Mouse (Mus musculus) intestine, embryonic 14.5 days (tissue): ENCODE measurements around the gene Pacsin2. TPM values are rescaled to one million over a fixed set of nuclear protein-coding genes. Genes with fewer than 3 reads are reported as not detected.
A peak's percentile ranks its signal among the peaks of the same experiment; 100 is the strongest.

ENCODE experiments used
- ATAC-seq: fragments of 200-750 bp; cut with Nextera tagmentation; replicated peaks from 2 replicates; pipeline ENCODE4 v1.8.0; 2017; ENCODE audit warnings: low read depth, moderate number of reproducible peaks, moderate TSS enrichment, moderate library complexity; ENCODE audit not compliant: low FRiP score, low TSS enrichment
- DNase-seq: peaks from one replicate; pipeline ENCODE4 v3.0.0-alpha.2; 2018; ENCODE audit warnings: low spot score
- H3K27ac ChIP-seq: fragments of 300-500 bp; sonication (generic); 2 replicates; pipeline ENCODE4 v1.5.1; 2014; ENCODE audit warnings: low read depth, mild to moderate bottlenecking, control low read depth
- H3K27me3 ChIP-seq: fragments of 300-500 bp; sonication (generic); replicated peaks from 2 replicates; pipeline ENCODE4 v1.6.1; 2014; ENCODE audit warnings: low read length, control low read depth; ENCODE audit not compliant: control insufficient read depth, insufficient read depth
- H3K36me3 ChIP-seq: fragments of 300-500 bp; sonication (generic); 2 replicates; pipeline ENCODE4 v1.6.1; 2014; ENCODE audit warnings: low read length, control low read depth; ENCODE audit not compliant: control insufficient read depth, insufficient read depth
- H3K4me1 ChIP-seq: fragments of 300-500 bp; sonication (generic); replicated peaks from 2 replicates; pipeline ENCODE4 v1.6.1; 2014; ENCODE audit warnings: low read length, control low read depth, mixed read lengths; ENCODE audit not compliant: control insufficient read depth, insufficient read depth
- H3K4me2 ChIP-seq: fragments of 300-500 bp; sonication (generic); 2 replicates; pipeline ENCODE4 v1.6.1; 2014; ENCODE audit warnings: low read length
- H3K4me3 ChIP-seq: fragments of 300-500 bp; sonication (generic); 2 replicates; pipeline ENCODE4 v1.5.1; 2014; ENCODE audit warnings: low read depth, low read length, control low read depth, mixed read lengths
- H3K9ac ChIP-seq: fragments of 300-500 bp; sonication (generic); 2 replicates; pipeline ENCODE4 v1.6.1; 2014; ENCODE audit warnings: mild to moderate bottlenecking, low read length
- H3K9me3 ChIP-seq: fragments of 300-500 bp; sonication (generic); 2 replicates; pipeline ENCODE4 v1.6.1; 2016; ENCODE audit warnings: low read length, control low read depth; ENCODE audit not compliant: control insufficient read depth
- WGBS: fragments of 180-500 bp; shearing (Covaris S2); extraction: QIAGEN DNeasy Blood & Tissue Kit; methylation state at CpG from one replicate; pipeline ENCODE4 v1.1.7; 2014; 5-methylcytosine and 5-hydroxymethylcytosine counted together
- polyA plus RNA-seq: library from polyadenylated mRNA; unstranded; fragments of >200 nt; fragmentation: Nextera tagmentation; extraction: Ambion mirVana; gene quantifications from 2 replicates; pipeline ENCODE4 v1.2.1, GENCODE M21; 2014

The Pacsin2 gene
- polyA plus RNA-seq, 1 experiment from 2014 or later, result 63.9 TPM

- H3K4me3 ChIP-seq, result no peak overlapping the region
- no peak overlapping the region for H3K4me2 ChIP-seq
- ATAC-seq, result no peak
- H3K9me3 ChIP-seq, result no peaks in the 10 kb centered on the region
- DNase-seq, result no peak
- 93% methylated on average over 10 of the region's 10 CpGs for WGBS
- H3K36me3 ChIP-seq, result peaks cover 4% of the 10 kb centered on the region; the same call in 1 of the 2 replicates
- no peak overlapping the region for H3K9ac ChIP-seq
- H3K27ac ChIP-seq, result no peak overlapping the region
- H3K27me3 ChIP-seq, result no peaks in the 10 kb centered on the region
- H3K4me1 ChIP-seq, result no peaks in the 10 kb centered on the region
Measured at GRCm38 (mm10) chr15:83484311-83484710, 19.9 kb upstream of the Pacsin2 start.

GRCm38 (mm10) chr15:83483482-83483881 lies 19.1 kb upstream of the Pacsin2 start:
- Histone ChIP-seq H3K4me2 (no peak overlapping the region), H3K36me3 (peaks cover 4% of the 10 kb centered on the region; the same call in 1 of the 2 replicates), H3K9ac (no peak overlapping the region), H3K27me3 (no peaks in the 10 kb centered on the region), H3K9me3 (no peaks in the 10 kb centered on the region), H3K4me3 (no peak overlapping the region), H3K4me1 (no peaks in the 10 kb centered on the region), H3K27ac (no peak overlapping the region)
- DNase-seq (no peak), ATAC-seq (no peak)
- 32% methylated on average over 2 of the region's 2 CpGs for WGBS

- no peaks in the 10 kb centered on the region for H3K4me1 ChIP-seq
- no peak overlapping the region for H3K9ac ChIP-seq
- H3K27ac ChIP-seq, result no peak overlapping the region
- no peaks in the 10 kb centered on the region for H3K9me3 ChIP-seq
- ATAC-seq (no peak), DNase-seq (no peak)
- H3K36me3 ChIP-seq, result peaks cover 4% of the 10 kb centered on the region; the same call in 1 of the 2 replicates
- no peak overlapping the region for H3K4me3 ChIP-seq
- 80% methylated on average over 8 of the region's 8 CpGs for WGBS
- no peak overlapping the region for H3K4me2 ChIP-seq
- no peaks in the 10 kb centered on the region for H3K27me3 ChIP-seq
Measured at GRCm38 (mm10) chr15:83482645-83483224, 18.3 kb upstream of the Pacsin2 start.

- H3K27ac ChIP-seq, result no peak overlapping the region
- H3K9ac ChIP-seq, result no peak overlapping the region
- peaks cover 4% of the 10 kb centered on the region; the same call in 1 of the 2 replicates for H3K36me3 ChIP-seq
- H3K4me3 ChIP-seq, result no peak overlapping the region
- ATAC-seq (no peak), DNase-seq (no peak)
- no peaks in the 10 kb centered on the region for H3K4me1 ChIP-seq
- no peaks in the 10 kb centered on the region for H3K27me3 ChIP-seq
- no peak overlapping the region for H3K4me2 ChIP-seq
- no peaks in the 10 kb centered on the region for H3K9me3 ChIP-seq
- WGBS, result 72% methylated on average over 10 of the region's 10 CpGs
Measured at GRCm38 (mm10) chr15:83481236-83481780, 16.9 kb upstream of the Pacsin2 start.

GRCm38 (mm10) chr15:83479818-83480217 lies 15.4 kb upstream of the Pacsin2 start:
- 83% methylated on average over 4 of the region's 4 CpGs for WGBS
- Histone ChIP-seq H3K4me2 (no peak overlapping the region), H3K4me1 (no peaks in the 10 kb centered on the region), H3K4me3 (no peak overlapping the region), H3K9ac (no peak overlapping the region), H3K27ac (no peak overlapping the region), H3K9me3 (no peaks in the 10 kb centered on the region), H3K27me3 (no peaks in the 10 kb centered on the region), H3K36me3 (peaks cover 4% of the 10 kb centered on the region; the same call in 1 of the 2 replicates)
- no peak for ATAC-seq
- DNase-seq, result no peak

GRCm38 (mm10) chr15:83478096-83478495 lies 13.7 kb upstream of the Pacsin2 start:
- ATAC-seq (no peak), DNase-seq (no peak)
- Histone ChIP-seq H3K4me1 (0 out of 2 replicates have a peak, but pooled peaks cover 7% of the 10 kb centered on the region), H3K27ac (no peak overlapping the region), H3K36me3 (no peaks in the 10 kb centered on the region), H3K4me2 (no peak overlapping the region), H3K9ac (no peak overlapping the region), H3K9me3 (no peaks in the 10 kb centered on the region), H3K4me3 (no peak overlapping the region), H3K27me3 (no peaks in the 10 kb centered on the region)
- 64% methylated on average over 3 of the region's 3 CpGs for WGBS

GRCm38 (mm10) chr15:83476593-83477273 lies 12.3 kb upstream of the Pacsin2 start:
- H3K4me2 ChIP-seq, result no peak overlapping the region
- H3K9ac ChIP-seq, result no peak overlapping the region
- H3K27ac ChIP-seq, result no peak overlapping the region
- DNase-seq (no peak), ATAC-seq (no peak)
- no peaks in the 10 kb centered on the region for H3K36me3 ChIP-seq
- no peaks in the 10 kb centered on the region for H3K27me3 ChIP-seq
- H3K9me3 ChIP-seq, result no peaks in the 10 kb centered on the region
- H3K4me3 ChIP-seq, result no peak overlapping the region
- H3K4me1 ChIP-seq, result 0 out of 2 replicates have a peak, but pooled peaks cover 7% of the 10 kb centered on the region
- WGBS, result 81% methylated on average over 12 of the region's 12 CpGs

- Histone ChIP-seq H3K4me1 (0 out of 2 replicates have a peak, but pooled peaks cover 7% of the 10 kb centered on the region), H3K9ac (no peak overlapping the region), H3K4me2 (no peak overlapping the region), H3K27ac (peak overlapping the region; percentile 34), H3K36me3 (no peaks in the 10 kb centered on the region), H3K4me3 (no peak overlapping the region), H3K9me3 (no peaks in the 10 kb centered on the region), H3K27me3 (no peaks in the 10 kb centered on the region)
- peak; percentile 65 for ATAC-seq
- 22% methylated on average over 5 of the region's 5 CpGs for WGBS
- no peak for DNase-seq
Measured at GRCm38 (mm10) chr15:83474466-83474836, 10.0 kb upstream of the Pacsin2 start.
